Mouse (Mus musculus) intestine, embryonic 15.5 days (tissue): ENCODE results near the gene Ppa1. TPM values are rescaled to one million over a fixed set of nuclear protein-coding genes. Genes with fewer than 3 reads are reported as not detected.

Source experiments
- ATAC-seq: fragments of 200-750 bp; cut with Nextera tagmentation; 2 replicates; pipeline ENCODE4 v1.8.0; 2017; ENCODE audit warnings: moderate TSS enrichment, moderate library complexity
- H3K27ac ChIP-seq: fragments of 300-500 bp; sonication (generic); 2 replicates; pipeline ENCODE4 v1.5.1; 2015; ENCODE audit warnings: mild to moderate bottlenecking, inconsistent platforms
- H3K27me3 ChIP-seq: fragments of 300-500 bp; sonication (generic); replicated peaks from 2 replicates; pipeline ENCODE4 v1.6.1; 2015; ENCODE audit warnings: inconsistent platforms
- H3K36me3 ChIP-seq: fragments of 300-500 bp; sonication (generic); 2 replicates; pipeline ENCODE4 v1.6.1; 2015; ENCODE audit warnings: inconsistent platforms
- H3K4me1 ChIP-seq: fragments of 300-500 bp; sonication (generic); replicated peaks from 2 replicates; pipeline ENCODE4 v1.6.1; 2015; ENCODE audit warnings: inconsistent platforms
- H3K4me2 ChIP-seq: fragments of 300-500 bp; sonication (generic); replicated peaks from 2 replicates; pipeline ENCODE4 v1.6.1; 2015; ENCODE audit warnings: mild to moderate bottlenecking, inconsistent platforms
- H3K4me3 ChIP-seq: fragments of 300-500 bp; sonication (generic); replicated peaks from 2 replicates; pipeline ENCODE4 v1.5.1; 2015; ENCODE audit warnings: inconsistent platforms
- H3K9ac ChIP-seq: fragments of 300-500 bp; sonication (generic); 2 replicates; pipeline ENCODE4 v1.6.1; 2015; ENCODE audit warnings: inconsistent platforms
- H3K9me3 ChIP-seq: fragments of 300-500 bp; sonication (generic); 2 replicates; pipeline ENCODE4 v1.6.1; 2016; ENCODE audit warnings: inconsistent platforms
- WGBS: fragments of 180-500 bp; shearing (Covaris S2); methylation state at CpG from one replicate; pipeline ENCODE4 v1.1.7; 2015; 5-methylcytosine and 5-hydroxymethylcytosine counted together
- polyA plus RNA-seq: library from polyadenylated mRNA; unstranded; fragments of >200 nt; fragmentation: Nextera tagmentation; extraction: Ambion mirVana; gene quantifications from 2 replicates; pipeline ENCODE4 v1.2.1, GENCODE M21; 2015

Gene Ppa1
- polyA plus RNA-seq, 1 experiment from 2014 or later: 235 TPM

- no peak for ATAC-seq
- Histone ChIP-seq H3K9me3 (no peaks in the 10 kb centered on the region), H3K9ac (no peak overlapping the region), H3K27me3 (no peaks in the 10 kb centered on the region), H3K27ac (no peak overlapping the region), H3K4me3 (no peak overlapping the region), H3K36me3 (no peaks in the 10 kb centered on the region), H3K4me1 (peaks cover 13% of the 10 kb centered on the region), H3K4me2 (no peak overlapping the region)
- 78% methylated on average over 3 of the region's 3 CpGs for WGBS
Measured at GRCm38 (mm10) chr10:61713601-61714000, 65.2 kb downstream of the Ppa1 start.

DNA sequence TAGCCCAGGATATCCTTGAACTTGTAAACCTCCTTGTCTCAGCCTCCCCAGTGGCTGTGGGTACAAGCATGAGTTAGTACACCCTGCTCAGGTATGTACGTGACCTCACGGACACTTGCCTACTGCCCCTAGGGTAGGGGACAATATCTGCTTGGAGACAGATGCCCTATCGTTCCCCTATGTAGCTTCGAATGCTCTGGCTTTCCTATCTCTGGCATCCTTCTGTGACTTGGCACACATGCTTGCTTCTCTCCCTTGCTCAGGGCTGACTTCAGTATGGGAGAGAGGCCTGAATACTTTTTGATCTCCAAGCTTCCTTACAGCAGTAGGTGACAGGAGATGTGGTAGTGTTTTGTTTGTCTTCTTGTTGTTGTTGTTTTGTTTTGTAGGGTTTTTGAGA is 65.8 kb downstream of the Ppa1 start:
- 95% methylated on average over 4 of the region's 4 CpGs for WGBS
- Histone ChIP-seq H3K27me3 (no peaks in the 10 kb centered on the region), H3K9ac (no peak overlapping the region), H3K27ac (0 out of 2 replicates have a peak overlapping the region, but pooled peaks have one; percentile 7), H3K9me3 (no peaks in the 10 kb centered on the region), H3K4me1 (peaks cover 13% of the 10 kb centered on the region), H3K36me3 (no peaks in the 10 kb centered on the region), H3K4me2 (no peak overlapping the region), H3K4me3 (no peak overlapping the region)
- ATAC-seq: no peak

DNA sequence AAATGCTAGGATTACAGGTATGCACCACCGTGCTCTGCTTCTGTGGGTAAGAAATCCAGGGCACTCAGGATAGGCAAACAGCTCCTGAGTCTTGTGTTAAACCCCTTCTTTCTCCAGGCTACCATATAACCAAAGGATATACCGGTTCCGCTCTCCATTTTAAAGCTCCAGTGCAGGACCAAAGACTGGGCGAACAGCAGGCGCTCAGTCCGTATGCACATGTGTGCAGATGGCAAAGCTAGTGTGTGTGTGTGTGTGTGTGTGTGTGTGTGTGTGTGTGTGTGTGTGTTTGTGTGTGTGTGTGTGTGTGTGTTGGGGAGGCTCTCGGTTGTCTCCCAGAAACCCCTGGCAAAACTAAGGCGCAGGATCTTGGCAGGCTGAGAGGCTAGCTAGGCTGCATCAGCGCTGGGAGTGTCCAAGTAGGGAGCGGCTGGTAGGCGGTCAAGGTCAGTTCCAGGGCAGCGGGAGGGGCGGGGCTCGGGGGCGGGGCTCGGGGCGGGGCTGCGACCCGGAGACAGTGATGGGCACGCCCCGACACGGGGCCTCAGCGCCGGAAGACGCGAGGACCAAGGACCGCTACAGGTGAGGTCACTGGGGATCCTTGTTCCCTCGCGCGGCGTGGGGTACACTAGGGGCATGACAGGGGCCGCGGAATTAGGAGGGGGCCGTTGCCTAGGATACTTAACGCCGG is 66.6 kb downstream of the Ppa1 start, which contains the start of gene Aifm2:
Gene Aifm2 (plus strand): TSS at position 493 of the 691 bp plus-strand sequence.
- Histone ChIP-seq H3K27me3 (no peaks in the 10 kb centered on the region), H3K36me3 (no peaks in the 10 kb centered on the region), H3K9ac (peak within 1 kb of the TSS; percentile 48), H3K4me2 (peak within 1 kb of the TSS; percentile 76), H3K4me3 (peak within 1 kb of the TSS; percentile 57), H3K9me3 (no peaks in the 10 kb centered on the region), H3K27ac (peak within 1 kb of the TSS; percentile 7; the same call in 1 of the 2 replicates), H3K4me1 (peaks cover 13% of the 10 kb centered on the region)
- peak; percentile 97 for ATAC-seq
- 9% methylated on average over 36 of the region's 36 CpGs for WGBS

- H3K4me2 ChIP-seq: peak overlapping the region; percentile 76
- no peaks in the 10 kb centered on the region for H3K9me3 ChIP-seq
- ATAC-seq: no peak; the same call in 1 of the 2 replicates
- peak overlapping the region; percentile 57 for H3K4me3 ChIP-seq
- H3K9ac ChIP-seq: peak overlapping the region; percentile 48
- no peak overlapping the region for H3K27ac ChIP-seq
- H3K36me3 ChIP-seq: no peaks in the 10 kb centered on the region
- no peaks in the 10 kb centered on the region for H3K27me3 ChIP-seq
- H3K4me1 ChIP-seq: peaks cover 13% of the 10 kb centered on the region
- 2% methylated on average over 11 of the region's 11 CpGs for WGBS
Measured at GRCm38 (mm10) chr10:61715462-61715837, 67.1 kb downstream of the Ppa1 start.

DNA sequence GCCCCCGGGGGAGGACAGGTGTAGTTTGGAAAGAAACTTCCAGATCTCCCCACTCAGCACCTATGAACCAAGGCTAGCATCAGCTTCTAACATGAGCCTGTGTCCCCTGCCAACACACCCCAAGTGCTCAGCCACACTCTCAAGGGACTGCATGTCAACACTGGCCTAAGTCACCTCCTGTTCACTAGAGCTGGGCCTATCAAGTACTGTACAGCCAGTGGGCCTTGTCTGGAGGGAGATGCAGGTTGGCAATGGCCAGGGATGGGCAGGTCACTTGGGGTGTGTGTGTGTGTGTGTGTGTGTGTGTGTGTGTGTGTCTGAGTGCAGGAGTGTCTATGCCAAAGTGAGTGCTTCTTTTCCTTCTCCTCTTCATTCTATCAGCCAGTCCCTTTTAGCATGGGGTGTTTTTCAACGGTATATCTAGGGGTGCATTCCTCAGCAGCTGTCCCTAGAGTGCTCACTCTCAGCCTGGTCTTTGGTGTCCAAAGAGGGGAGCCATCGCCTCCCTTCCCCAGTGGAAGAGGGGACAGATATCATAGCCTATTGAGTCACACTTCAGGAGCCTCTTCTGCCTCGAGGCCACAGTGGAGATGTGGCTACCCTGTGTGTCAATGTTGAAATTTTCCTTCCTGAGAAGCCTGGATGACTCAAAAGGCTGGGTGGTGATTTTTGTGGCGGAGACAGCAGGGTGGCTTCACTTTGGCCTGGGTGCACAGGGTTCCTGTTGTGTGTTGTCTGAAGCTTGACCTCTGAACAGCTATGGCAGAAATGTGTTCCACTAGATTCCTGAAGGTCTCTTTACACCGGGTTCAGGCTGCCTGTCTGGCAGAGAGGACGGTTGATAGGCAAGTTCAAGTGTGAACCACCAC is 67.9 kb downstream of the Ppa1 start:
- peaks cover 13% of the 10 kb centered on the region for H3K4me1 ChIP-seq
- peak overlapping the region; percentile 48; the same call in 1 of the 2 replicates for H3K9ac ChIP-seq
- H3K27me3 ChIP-seq: no peaks in the 10 kb centered on the region
- ATAC-seq: 0 out of 2 replicates have a peak, but pooled peaks have one; percentile 16
- H3K4me3 ChIP-seq: peak overlapping the region; percentile 57
- no peaks in the 10 kb centered on the region for H3K9me3 ChIP-seq
- 73% methylated on average over 7 of the region's 7 CpGs for WGBS
- H3K4me2 ChIP-seq: peak overlapping the region; percentile 76
- H3K36me3 ChIP-seq: no peaks in the 10 kb centered on the region
- no peak overlapping the region for H3K27ac ChIP-seq

DNA sequence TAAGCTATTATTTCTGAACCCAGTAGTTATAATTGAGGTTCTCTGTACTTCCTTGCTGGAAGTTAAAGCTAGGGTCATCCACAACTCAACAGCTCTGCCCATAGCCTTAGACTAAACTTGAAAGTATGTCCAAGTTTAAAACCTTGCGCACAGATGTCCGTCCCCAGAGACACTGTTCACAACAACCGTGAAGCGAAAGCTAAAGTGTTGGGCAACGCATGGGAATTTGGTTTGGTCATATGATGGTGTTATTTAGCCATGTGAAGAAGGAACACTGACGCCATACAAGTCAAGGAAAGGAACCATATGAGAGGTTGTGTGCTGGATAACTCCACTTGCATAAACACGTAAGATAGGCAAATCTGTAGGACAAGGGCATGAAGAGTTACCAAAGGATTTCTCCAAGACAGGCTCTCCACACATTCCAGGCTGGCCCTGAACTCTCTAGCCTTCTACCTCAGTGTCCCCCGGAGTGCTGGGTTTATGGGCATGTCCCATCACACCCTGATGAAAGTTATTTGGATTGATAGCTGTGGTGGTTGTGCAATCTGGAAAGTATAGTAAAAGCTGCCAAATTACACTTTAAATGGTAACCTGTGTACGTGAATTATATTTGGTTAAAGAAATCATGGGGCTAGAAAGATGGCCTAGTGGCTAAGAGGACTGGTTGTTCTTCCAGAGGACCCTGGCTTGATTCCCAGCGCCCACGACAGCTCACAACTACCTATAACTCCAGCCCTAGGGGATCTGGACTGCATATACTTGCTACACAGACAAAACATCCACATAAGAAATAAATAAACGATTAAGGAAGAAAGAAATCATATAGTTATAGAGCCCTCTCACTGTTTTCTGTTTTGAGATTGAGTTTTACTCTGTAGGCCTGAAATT is 69.3 kb downstream of the Ppa1 start:
- H3K9me3 ChIP-seq: no peaks in the 10 kb centered on the region
- no peak overlapping the region for H3K4me2 ChIP-seq
- H3K36me3 ChIP-seq: no peaks in the 10 kb centered on the region
- peaks cover 13% of the 10 kb centered on the region for H3K4me1 ChIP-seq
- no peak for ATAC-seq
- H3K4me3 ChIP-seq: no peak overlapping the region
- no peak overlapping the region for H3K27ac ChIP-seq
- WGBS: 89% methylated on average over 12 of the region's 12 CpGs
- no peak overlapping the region for H3K9ac ChIP-seq
- no peaks in the 10 kb centered on the region for H3K27me3 ChIP-seq

- ATAC-seq: no peak
- no peak overlapping the region for H3K4me3 ChIP-seq
- H3K4me1 ChIP-seq: peaks cover 8% of the 10 kb centered on the region; the same call in 1 of the 2 replicates
- no peaks in the 10 kb centered on the region for H3K9me3 ChIP-seq
- 89% methylated on average over 7 of the region's 7 CpGs for WGBS
- no peaks in the 10 kb centered on the region for H3K36me3 ChIP-seq
- H3K9ac ChIP-seq: no peak overlapping the region
- H3K27me3 ChIP-seq: no peaks in the 10 kb centered on the region
- no peak overlapping the region for H3K27ac ChIP-seq
- no peak overlapping the region for H3K4me2 ChIP-seq
Measured at GRCm38 (mm10) chr10:61720331-61720730, 72.0 kb downstream of the Ppa1 start.

DNA sequence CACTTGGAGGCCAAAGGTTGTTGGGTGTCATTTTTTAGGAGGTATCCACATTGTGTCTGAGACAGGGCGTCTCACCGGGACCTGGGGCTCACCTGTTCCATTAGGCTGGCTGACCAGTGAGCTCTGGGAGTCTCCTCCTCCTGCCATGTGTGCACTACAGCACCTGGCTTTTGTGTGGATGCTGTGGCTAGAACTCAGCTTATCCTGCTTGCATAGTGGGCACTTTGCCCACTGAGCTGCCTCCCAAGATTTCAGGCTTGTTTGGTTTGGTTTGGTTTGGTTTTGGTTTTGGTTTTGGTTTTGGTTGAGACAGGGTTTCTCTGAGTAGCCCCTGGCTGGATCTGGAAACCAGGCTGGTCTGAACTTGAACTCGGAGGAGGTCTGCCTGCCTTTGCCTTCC is 73.9 kb downstream of the Ppa1 start:
- H3K36me3 ChIP-seq: no peaks in the 10 kb centered on the region
- H3K9me3 ChIP-seq: no peaks in the 10 kb centered on the region
- H3K4me2 ChIP-seq: no peak overlapping the region
- H3K9ac ChIP-seq: no peak overlapping the region
- ATAC-seq: no peak
- 82% methylated on average over 3 of the region's 3 CpGs for WGBS
- H3K4me1 ChIP-seq: no peaks in the 10 kb centered on the region
- no peak overlapping the region for H3K27ac ChIP-seq
- no peak overlapping the region for H3K4me3 ChIP-seq
- no peaks in the 10 kb centered on the region for H3K27me3 ChIP-seq

DNA sequence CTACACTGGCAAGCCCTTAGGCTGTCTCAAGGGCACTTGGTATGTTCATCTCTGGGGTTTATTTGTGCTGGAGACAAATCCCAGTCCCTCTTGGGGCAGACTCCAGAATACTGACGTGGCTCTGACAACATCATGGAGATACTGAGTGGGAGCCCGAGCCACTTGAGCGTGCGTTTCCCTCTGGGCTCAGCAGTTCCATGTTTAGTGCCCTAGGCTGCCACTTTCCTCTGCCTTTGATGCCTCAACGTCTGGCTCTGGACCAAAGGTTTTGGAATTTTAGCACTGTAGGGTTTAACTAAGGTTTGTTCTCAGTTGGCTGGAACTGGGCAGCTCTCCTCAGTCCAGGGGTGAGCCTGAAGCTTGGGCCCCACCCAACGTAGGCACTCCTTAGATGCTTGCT is 74.9 kb downstream of the Ppa1 start:
- no peak overlapping the region for H3K4me3 ChIP-seq
- H3K36me3 ChIP-seq: no peaks in the 10 kb centered on the region
- H3K27me3 ChIP-seq: no peaks in the 10 kb centered on the region
- no peak overlapping the region for H3K4me2 ChIP-seq
- no peaks in the 10 kb centered on the region for H3K4me1 ChIP-seq
- 78% methylated on average over 6 of the region's 6 CpGs for WGBS
- no peak overlapping the region for H3K27ac ChIP-seq
- H3K9ac ChIP-seq: no peak overlapping the region
- H3K9me3 ChIP-seq: no peaks in the 10 kb centered on the region
- no peak for ATAC-seq
